Mouse (Mus musculus): ENCODE data around the gene Tcf25.

Tcf25 gene

GRCm38 (mm10) chr8:123373403-123374238 lies at the start of gene Tcf25:
Gene Tcf25 (plus strand): TSS chr8:123373753.
- WGBS = under 1% methylated on average over 70 of the region's 75 CpGs

- 91% methylated on average over 2 of the region's 2 CpGs for WGBS
These were observed 45.0 kb upstream of the Tcf25 start for GRCm38 (mm10) chr8:123328552-123328951.

DNA sequence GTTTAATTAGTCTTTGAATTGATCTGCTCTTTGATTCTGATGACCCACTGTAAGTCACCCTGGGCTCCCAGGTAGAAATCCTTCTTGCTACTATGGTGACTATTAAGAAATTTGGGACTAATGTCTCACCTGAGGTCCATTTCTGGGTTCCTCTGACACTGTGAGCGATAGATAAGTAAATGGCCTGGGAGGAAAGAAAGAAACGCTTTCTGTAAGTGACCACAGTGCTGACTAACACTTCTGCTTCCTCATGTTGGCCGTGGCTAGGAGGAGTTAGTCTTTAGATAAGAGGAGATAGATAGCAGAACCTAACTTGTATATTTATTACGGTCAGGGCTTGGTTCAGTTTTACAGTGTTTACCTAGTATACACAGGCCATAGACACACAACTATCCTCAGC lies 44.2 kb upstream of the Tcf25 start:
- 94% methylated on average over 4 of the region's 4 CpGs for WGBS

- WGBS = 87% methylated on average over 5 of the region's 5 CpGs
These were observed 43.6 kb upstream of the Tcf25 start for GRCm38 (mm10) chr8:123329961-123330360.

DNA sequence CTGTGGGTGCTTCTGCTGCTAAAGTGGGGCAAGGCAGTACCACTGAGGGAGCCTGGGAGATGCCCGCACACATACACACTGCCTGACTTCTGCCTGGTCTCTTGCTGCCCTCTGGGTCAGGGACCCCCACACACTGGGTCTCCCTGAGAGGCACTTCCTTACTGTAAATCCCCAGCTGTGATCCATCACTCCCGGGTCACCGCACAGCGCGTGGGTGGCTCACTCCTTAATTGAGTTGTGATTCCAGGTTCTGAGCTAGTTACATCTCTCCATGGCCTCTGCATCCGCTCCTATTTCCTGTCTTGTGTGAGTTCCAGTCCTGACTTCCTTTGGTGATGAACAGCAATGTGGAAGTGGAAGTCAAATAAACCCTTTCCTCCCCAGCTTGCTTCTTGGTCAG lies 42.9 kb upstream of the Tcf25 start:
- 78% methylated on average over 6 of the region's 6 CpGs for WGBS

GRCm38 (mm10) chr8:123331301-123331700 lies 42.3 kb upstream of the Tcf25 start:
- WGBS = 47% methylated on average over 2 of the region's 2 CpGs

- WGBS = 13% methylated on average over 8 of the region's 8 CpGs
These were observed 41.7 kb upstream of the Tcf25 start for GRCm38 (mm10) chr8:123331810-123332209.

DNA sequence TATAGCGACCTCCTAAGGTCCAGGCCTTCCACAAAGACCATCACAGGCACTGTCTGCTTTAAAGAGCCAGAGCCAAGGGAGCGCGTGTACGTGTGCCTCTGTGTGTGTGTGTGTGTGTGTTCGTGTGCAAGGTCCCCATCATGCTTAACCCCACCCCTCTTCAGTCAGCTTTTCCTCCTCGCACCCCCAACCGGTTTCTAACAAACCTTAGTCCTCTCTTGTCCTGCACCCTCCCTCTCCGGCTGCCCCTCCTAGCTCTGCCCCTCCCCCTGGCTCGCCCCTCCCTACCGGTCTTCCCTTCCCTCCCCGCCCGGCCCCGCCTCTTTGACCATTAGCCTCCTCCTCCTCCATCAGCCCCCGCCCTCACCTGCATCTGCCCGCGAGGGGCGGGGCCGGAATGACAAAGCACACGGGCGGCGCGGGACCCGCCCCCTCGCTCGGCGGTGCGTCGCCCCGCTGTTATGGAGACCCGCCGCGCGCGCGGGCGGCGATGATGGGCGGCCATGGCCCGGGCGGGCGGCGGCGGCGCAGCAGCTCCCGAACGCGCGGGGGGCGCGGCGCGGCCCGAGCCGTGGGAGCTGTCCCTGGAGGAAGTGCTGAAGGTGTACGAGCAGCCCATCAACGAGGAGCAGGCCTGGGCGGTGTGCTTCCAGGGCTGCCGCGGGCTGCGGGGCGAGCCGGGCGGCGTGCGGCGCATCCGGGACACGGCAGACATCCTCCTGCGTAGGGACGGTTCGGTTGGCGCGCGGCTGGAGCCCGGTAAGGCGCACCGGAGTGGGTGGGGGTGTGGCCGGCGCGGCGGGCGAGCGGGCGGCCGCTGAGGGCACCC lies 41.1 kb upstream of the Tcf25 start, which contains the start of gene Spire2:
Spire2 (plus strand) TSS at position 452 of the 829 bp plus-strand sequence.
- 2% methylated on average over 83 of the region's 85 CpGs for WGBS

DNA sequence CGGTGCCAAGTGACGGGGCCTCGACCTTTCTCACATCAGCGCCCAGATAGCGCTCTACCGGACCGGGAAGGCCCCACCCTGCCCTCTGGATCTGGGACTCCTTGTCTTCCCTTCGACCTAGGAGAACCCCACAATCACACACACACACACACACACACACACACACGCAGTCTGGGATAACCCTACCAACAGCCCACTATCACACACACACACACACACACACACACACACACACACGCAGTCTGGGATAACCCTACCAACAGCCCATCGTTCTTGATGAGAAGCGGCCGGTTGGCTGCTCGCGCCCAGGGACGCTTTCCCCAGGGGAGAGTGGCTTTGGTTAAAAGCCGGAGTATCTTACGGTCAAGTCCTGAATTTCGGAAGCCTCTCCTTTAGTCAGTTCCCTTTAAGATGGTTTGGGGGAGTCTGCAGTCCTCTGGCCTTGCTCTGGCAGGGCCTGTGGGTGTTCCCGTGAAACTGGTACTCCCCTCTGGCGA lies 40.4 kb upstream of the Tcf25 start:
- 5% methylated on average over 20 of the region's 21 CpGs for WGBS

- WGBS = 6% methylated on average over 7 of the region's 7 CpGs
These were observed 39.7 kb upstream of the Tcf25 start for GRCm38 (mm10) chr8:123333864-123334263.

GRCm38 (mm10) chr8:123334467-123334866 lies 39.1 kb upstream of the Tcf25 start:
- WGBS = 30% methylated on average over 1 of the region's 1 CpGs

DNA sequence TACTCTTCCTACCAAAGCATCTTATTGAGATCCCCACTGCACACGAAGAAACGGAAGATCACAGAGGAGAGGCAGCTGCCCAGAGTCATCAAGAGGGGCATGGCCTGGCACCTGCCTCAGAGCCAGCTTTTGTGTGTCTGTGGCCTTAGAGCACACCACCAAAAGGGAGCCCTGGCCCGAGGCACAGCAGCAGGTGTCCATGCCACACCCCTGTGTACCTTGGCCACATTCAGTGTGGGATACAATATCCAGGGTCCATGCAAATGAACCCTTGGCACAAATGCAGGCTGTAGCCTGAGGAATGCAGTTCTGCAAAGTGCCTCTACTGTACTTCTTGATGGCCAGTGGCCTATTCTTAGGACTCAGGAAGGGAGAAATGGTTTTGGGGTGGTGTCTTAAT lies 36.1 kb upstream of the Tcf25 start:
- WGBS = 72% methylated on average over 3 of the region's 3 CpGs

GRCm38 (mm10) chr8:123340071-123340470 lies 33.5 kb upstream of the Tcf25 start:
- WGBS = 97% methylated on average over 4 of the region's 4 CpGs

DNA sequence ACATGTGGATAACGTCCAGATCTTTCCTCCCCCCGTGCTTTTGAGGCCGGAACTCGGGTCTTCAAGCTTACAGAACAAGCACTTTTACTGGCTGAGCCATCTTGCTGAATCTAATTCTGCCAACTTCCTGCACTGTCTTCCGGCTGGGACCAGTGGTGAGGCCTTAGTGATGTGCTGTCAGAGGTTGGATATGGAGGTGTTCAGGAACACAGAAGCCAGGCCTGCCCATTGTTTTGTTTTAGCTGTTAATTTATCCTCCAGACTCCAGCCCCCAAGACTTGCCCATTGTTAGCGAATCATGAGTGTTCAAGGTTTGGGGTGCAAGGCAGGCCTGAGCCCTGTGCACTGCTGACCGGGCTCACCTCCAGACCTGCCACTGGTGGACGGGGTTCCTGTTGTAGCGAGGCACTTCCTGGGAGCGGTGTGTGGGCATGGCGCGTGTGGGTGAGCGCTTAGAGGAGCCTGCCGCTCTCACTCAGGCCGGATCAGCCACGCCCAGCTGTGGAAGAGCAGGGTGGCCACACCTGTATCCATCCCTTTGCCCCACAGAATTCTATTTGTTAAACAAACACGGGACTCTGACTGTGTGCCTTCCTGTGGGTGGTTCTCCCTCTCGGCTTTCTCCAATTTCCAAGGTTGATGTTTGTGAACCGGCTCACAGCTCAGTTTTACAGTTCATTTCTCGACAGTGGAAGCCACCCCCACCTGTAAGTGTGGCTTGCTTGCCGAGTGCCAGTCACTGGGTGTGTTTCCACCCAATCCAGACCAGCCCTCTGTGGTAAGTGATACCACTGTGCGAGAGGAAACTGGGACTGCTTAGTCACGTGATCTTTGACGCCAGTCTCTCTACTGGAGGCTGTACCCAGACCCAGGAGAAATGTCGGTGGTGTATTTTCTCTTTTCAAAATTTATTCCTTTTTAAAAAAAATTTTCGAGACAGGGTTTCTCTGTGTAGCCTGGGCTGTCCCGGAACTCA lies 32.2 kb upstream of the Tcf25 start:
- 74% methylated on average over 27 of the region's 27 CpGs for WGBS

GRCm38 (mm10) chr8:123342253-123342652 lies 31.3 kb upstream of the Tcf25 start:
- WGBS = 42% methylated on average over 8 of the region's 8 CpGs

DNA sequence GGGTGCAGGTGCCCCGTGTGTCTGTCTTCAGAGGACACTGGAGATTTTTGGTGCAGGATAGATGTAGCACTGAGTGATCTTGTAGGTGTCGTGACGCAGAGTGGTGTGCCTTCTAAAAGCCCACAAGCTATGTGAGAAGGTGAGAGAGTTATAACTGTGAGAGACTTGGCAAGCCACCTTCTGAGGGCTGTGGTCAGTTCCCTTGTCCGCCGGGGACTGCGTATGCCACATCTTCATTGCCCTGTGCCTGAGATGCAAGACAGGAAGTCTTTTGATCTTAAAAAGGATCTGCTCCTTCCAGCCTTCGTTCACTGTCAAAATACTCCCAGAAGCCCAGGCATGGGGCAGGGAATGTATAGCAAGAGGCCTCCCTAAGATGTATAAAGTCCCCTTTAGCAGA lies 30.6 kb upstream of the Tcf25 start:
- WGBS = 59% methylated on average over 7 of the region's 7 CpGs

DNA sequence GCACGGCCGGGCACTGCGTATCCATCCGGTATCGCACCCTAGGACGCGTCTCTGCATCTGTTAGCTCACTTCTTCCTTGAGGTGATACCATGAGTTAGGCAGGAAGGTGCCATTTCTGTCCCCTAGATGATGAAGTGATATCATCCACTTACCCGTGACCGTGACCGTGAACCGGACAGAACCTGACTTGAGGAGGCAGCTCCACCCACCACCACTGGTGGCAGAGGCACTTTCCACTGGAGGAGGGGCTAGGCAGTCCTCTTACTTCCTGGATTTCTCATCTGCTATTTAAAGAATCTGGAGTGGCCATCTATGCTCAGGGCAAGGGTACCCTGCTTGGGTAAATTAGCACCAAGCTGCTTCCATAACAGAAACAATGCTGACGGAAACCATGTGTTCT lies 30.1 kb upstream of the Tcf25 start:
- whole genome bisulfite sequencing = 76% methylated on average over 12 of the region's 12 CpGs

GRCm38 (mm10) chr8:123345135-123345534 lies 28.4 kb upstream of the Tcf25 start:
- WGBS = 83% methylated on average over 8 of the region's 8 CpGs

DNA sequence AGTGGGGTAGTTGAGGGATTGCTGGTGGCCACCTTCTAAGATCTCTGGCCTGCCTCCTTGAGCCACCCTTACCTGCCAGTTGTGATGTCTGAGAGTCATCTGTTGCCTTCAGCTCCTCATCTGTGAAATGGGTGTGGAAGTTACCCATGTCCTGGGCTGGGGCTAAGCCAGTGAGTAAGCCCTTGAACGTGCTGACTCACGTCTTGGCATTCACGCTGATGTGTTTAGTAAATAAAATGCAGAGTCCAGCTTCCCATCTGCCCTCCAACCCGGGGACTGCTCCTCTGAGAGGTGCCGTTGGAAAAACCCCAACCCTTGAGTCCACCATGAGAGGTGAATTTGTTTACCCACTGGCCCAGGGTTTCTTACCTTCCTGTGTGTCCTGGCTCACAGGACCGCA lies 27.7 kb upstream of the Tcf25 start:
- WGBS = 84% methylated on average over 6 of the region's 6 CpGs

DNA sequence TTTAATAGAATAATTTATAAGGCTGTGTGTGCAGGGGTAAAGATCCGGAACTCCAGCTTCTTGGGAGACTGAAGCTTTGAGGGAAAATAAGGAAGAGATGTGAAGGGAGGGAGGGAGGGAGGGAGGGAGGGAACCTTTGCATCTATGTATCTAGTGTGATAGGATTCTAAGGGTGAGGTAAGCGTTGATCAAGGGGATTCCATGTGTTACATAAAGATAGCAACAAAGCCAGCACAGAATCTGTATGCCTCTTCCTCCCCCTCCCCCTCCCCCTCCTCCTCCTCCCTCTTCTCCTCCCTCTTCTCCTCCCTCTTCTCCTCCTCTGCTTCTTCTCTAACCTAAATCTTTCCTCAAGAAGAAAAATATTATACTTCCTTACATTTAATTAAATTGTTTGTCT lies 26.3 kb upstream of the Tcf25 start:
- 77% methylated on average over 2 of the region's 2 CpGs for WGBS

DNA sequence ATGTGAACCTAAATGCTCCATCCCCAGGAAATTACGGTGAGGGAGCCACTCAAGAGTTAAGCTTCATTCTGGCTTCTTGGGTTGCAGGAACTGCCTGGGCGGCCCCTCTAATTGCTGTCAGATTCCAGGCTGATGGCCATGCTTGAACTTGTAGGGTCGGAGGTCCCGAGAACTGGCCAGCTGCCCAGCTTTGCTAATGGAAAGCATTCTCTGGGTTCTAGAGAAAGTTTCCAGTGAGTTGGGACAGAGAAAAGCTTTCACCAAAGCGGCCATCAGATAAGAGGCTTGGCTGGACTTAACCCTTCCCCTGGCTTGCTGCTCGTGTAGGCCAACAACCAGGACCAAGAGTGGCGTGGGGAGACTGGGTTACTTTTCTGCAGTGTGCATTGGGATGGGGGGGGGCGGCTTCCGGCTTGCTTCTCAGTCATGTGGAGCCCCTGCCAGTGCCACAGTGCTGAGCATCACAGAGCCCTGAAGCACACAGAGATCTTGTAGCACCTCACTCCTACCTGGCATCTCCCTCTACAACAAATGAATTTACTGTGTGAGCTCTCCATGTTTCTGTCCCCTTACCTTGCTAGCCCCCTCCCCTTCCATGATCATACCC lies 25.2 kb upstream of the Tcf25 start:
- WGBS = 60% methylated on average over 9 of the region's 9 CpGs
